Mouse (Mus musculus) liver (tissue): ENCODE measurements at regions not wholly inside any gene's neighbourhood (a gene's known extent, or its start where the extent isn't known, plus 50 kb on each side); places are given as distances from the start of the nearest gene placed in this dataset.
"Not testable (repeated sequence)": the region's sequence is repeated elsewhere in the genome, so short reads cannot be mapped to it uniquely, and the experiment has no call there.

Experiments used
- DNase-seq: peaks from one replicate; pipeline ENCODE4 v3.0.0-alpha.2; 2020; ENCODE audit warnings: mixed read lengths

DNA sequence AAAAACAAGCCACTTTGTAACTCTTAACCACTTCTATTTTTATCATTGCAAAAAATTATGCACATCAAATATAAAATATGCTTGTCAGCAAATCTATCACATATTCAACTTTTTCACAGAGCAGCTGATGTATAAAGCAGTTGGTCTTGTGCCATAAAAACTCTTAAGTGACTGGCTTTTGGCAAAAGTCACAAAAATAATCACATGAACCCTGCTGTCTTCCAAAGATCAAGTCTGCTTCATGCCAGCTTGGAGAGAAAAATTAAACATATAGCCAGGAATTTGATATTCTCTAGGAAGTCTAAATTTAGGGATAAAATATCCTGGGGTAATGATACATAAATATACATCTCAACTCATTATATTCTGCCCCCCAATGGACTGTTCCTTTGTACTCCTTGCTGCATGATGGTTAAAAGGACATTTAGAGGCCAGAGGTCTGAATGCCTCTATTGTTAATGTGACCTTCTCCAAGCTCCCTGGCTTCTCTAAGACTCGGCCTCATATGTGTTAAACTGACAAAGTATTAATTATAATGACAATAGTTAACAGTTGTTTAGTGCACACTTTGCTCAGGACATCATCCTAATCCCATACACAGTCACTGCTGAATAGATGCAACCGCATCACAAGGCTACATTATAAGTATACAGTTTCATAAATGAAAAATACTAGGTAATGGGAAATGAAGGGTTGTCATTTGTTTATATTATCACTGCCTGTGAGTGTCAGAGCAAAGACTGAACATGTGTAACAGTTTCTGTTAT, 422.9 kb upstream of the Hs3st1 start:
- no peak for DNase-seq

GRCm38 (mm10) chr5:40136740-40137285, 381.5 kb upstream of the Hs3st1 start:
- DNase-seq = no peak

DNA sequence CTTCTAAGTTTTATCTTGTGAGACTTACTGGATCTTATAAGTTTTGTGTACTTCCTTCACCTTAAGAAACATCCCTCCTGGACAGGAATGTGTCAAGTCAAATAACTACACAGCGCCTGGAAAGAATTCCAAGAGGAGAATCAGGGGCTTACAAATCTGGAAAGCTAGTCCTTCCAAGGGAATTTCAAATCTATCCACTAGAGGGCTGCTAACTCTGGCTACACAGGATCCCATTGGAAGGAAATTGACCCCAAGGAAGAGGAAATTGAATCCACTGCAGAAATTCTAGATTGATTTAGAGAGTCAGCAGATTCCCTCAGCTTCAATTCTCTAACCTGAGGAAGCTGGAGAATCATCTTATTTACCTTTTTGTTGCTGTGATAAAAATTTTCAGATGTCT, 369.1 kb upstream of the Hs3st1 start:
- no peak for DNase-seq

GRCm38 (mm10) chr5:40116849-40117248, 361.6 kb upstream of the Hs3st1 start:
- DNase-seq = no peak

- DNase-seq = not testable (repeated sequence)
Measured at GRCm38 (mm10) chr5:40089576-40089975, 334.3 kb upstream of the Hs3st1 start.

- DNase-seq = no peak
Measured at GRCm38 (mm10) chr5:40045288-40045687, 290.0 kb upstream of the Hs3st1 start.

DNA sequence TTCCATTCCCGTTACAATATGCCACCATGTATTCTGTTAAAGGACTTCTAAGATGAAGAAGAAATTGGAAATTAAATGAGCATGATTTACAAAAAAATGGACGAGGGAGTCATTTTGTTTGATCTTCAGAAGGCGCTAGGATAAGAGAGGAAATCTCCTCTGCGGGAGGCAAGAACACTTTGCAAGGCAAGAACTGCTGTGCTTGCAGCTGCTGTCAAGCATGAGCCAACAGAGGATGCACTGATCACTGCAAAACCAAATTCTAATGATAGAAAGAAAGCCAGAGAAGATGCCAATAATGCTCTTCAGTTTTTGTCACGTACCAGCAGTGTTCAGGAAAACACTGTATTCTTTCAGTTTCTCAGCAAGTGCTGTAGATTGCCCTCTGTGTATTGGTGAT, 279.2 kb upstream of the Hs3st1 start:
- DNase-seq = no peak

DNA sequence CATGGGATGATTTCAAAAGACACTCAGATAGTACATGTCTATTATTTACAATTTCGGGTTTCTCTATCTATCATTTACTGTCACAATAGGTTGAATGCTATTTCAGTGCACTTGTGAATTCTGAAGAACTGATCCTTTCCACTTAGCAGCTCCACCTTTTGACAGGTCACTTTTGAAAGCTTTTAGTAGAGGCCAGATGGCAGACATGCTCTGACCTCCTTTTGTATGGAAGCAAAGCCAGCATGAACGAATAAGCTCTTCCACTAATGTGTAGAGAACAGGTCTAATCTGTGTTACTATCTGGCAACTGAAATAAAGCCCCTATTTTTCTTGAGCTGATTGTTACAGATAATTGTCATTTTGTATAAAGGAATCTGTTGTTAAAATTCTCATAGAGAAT, 278.4 kb upstream of the Hs3st1 start:
- no peak for DNase-seq

GRCm38 (mm10) chr5:40030261-40030660, 275.0 kb upstream of the Hs3st1 start:
- no peak for DNase-seq

GRCm38 (mm10) chr5:40015946-40016345, 260.7 kb upstream of the Hs3st1 start:
- no peak for DNase-seq

GRCm38 (mm10) chr5:39988039-39988438, 232.8 kb upstream of the Hs3st1 start:
- no peak for DNase-seq

DNA sequence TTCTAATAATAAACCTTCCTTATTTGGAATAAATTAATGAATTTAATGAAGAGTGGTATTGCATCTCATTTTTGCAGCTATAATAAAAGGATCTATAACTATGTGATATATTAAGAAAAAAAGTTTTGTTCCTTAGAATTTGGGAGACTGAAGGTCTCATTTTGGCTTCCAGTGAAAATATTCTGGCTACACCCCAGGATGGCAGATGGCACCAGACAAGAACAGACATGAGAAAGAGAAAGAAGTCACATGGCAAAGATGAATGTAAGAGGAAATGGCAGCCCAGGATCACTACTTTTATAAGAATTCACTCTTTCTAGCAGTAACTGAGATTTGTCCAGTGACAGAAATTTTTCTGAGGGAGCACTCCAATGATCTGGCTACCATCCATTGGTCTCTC, 209.1 kb upstream of the Hs3st1 start:
- no peak for DNase-seq

DNA sequence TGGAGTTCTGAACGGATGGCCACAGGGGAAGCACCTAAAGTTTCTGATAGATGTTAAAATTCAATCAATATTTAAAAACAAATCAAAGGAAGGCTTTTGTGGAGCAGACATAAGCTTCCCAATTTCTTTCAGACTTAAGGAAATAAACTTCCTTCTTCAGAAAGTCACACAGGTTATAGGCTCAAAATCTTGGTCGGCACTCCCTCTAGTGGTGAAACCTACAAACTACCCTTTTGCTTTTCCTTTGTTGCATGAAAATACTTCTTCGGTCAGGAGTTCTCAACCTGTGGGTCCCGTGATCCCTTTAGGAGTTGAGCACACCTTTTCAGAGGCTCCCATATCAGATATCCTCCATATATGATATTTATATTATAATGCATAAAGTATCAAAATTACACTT, 205.7 kb upstream of the Hs3st1 start:
- peak; percentile 12 for DNase-seq

DNA sequence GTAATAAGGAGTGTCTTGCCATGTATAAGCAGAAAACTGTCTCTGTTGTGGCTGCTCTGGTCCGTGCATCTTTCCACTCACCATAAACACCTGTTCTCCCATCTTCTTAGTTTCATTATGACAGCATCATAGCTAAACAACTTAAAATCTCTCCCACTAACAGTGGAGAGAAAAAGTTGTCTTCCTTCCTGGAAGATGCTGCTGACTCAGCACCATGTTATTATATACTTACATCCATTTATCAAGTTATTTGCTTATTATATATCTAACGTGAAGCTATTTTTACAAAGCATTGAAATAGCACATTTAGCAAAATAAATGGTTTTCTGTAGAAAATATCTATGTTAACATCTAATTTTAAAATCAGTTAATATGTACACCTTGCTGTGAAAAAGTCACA, 180.3 kb upstream of the Hs3st1 start:
- DNase-seq = no peak

DNA sequence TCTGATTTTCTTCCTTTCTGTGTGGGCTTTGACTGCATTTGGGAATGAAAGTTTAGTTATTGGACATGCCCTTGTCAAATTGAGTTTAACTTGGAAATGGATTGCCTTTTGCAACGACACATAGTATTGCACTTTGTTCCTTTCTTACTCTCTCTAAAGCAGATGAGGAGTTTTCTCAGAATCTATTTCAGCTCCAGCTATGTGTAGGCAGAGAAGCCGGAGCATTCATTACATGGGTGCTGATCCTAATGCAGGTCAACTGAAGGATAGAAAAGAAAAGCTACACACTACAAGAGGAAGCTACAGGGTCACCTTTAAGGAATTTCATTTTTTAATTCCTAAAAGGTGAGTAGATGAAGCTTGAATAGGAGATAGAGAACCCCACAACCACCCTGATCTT, 176.6 kb upstream of the Hs3st1 start:
- DNase-seq = no peak

- DNase-seq = no peak
Measured at GRCm38 (mm10) chr5:39909369-39909768, 154.1 kb upstream of the Hs3st1 start.

- DNase-seq = no peak
Measured at GRCm38 (mm10) chr5:39871723-39872085, 116.4 kb upstream of the Hs3st1 start.

DNA sequence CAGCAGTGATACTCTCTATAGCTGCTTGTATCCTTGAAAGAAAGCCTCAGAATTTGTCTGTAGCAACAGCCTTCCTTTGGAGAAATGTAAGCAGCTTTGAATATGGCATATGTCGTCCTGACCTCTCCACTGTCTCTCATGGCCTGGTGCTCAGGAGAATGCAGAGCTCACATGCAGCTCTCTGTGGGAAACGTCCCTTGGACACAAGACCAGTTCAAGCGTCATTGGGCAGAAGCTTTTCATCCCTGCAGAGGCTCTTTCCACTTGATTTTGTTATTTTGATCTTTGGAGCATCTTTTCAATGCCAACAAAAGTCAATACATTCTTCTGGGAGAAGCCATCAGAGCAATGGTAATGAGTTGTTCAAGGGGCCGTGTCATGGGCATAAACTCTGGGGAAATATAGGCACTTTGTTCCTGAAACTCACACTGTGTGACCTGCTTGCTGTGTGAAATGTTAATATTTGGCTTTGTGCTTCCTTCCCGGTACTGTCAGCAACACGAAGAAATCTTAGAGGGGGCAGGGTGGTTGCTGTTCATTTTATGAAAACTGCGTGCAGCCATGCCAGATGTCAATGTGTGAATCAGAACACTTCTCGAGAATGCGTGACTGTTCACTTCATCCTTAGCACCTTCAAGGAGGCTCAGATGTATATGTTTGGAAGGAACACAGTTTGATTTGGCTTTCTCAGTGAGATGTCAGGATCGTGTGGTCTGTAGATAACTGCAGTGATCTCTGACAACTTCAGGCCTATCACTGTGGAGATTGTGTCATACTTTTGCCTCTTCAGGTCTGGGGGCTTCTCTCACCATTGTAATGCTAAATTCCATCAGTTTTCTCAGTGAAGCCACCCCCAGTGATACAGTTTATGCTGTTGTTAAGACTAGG, 115.8 kb upstream of the Hs3st1 start:
- no peak for DNase-seq

DNA sequence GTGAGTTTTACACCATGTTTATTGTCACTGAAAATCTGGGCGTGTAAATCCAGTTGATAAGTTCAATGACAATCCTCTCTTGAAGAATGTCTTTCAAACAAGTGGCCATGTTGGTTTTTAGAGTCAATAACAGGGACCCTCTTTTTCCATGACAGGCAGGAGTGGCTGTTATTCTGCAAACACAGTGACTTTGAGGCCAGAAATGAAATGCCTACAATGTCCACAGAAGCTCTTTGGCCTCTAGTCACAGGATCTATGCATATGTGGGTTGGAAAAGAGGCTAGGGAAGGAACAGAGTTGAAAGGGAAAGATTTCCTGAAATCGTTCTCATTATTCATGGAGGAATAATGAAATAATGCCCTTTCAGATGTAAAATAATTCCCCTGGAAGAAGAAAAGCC, 101.9 kb upstream of the Hs3st1 start:
- no peak for DNase-seq

GRCm38 (mm10) chr5:39856616-39857156, 101.4 kb upstream of the Hs3st1 start:
- DNase-seq = no peak

DNA sequence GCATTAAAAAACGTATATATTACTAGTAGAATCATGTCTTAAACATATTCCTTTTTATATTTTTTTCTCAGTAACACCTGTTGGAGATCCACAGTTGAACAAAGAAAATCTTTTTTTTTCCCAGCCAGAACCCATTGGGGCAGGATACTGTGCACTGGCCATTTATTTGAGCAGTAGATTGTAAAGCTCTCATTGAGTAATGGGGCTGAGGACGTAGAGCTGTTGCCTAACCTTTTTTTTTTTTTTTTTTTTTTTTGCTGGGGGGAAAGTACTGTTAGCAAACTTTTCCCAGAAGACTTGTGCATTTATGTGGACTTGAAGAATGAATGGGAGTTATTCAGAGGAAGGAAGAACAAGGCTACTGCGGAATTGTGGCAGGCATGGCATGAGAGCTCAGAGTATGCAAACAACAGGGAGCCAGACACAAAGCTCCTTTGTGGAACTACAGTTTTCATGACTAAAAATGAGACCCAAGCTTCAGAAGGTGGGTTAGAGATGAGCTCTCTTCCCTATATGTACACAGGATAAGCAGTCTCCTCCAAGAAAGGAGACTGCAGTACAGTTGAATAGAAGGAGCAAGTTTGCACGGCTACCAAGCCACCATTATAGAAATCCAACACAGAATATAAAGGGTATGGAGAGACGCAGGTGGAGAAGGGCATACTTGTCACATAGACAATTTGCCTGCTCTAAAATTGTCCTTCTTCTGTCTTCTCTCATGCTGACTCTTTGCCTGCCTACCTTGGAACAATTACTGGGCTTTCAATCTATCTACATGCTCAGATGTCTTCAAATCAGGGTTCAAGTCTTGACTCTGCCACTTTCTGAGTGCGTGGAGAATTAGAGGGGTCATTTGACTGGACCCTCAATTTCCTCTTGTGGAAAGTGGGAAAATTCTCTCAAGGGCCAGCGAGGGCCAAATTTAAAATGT, 100.7 kb upstream of the Hs3st1 start:
- DNase-seq = no peak

GRCm38 (mm10) chr5:39847187-39847586, 91.9 kb upstream of the Hs3st1 start:
- DNase-seq = no peak

DNA sequence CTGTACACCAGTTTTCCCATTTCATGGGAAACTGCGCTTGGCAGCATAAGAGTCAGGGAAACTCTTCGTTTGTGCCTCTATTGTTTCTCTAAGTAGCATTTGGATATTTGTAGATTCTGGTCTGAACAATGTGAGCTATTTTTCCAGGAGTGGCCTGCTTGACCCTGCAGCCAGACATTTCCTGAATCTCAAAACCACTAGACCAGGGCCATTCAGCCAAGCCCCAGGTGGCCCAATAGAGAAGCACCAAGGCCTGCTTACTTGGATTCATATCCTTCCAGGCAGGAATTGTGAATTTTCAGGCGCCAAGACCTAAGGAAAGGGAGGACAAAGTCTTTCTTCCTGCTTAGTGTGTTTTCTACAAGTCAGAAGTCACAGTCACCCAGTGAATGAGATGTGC, 85.9 kb upstream of the Hs3st1 start:
- DNase-seq = no peak
